Mouse (Mus musculus) ES-Bruce4 (cell line): ENCODE measurements around the gene Sult1a1.

ENCODE experiments used
- CTCF ChIP-seq: IDR thresholded peaks from one replicate; pipeline ENCODE4 v1.8.1; 2011; ENCODE audit warnings: low read depth, low read length
- EP300 ChIP-seq: IDR thresholded peaks from 2 replicates; pipeline ENCODE4 v1.6.1; 2011; ENCODE audit warnings: low read depth, low read length; ENCODE audit not compliant: insufficient read depth
- POLR2A ChIP-seq: IDR thresholded peaks from one replicate; pipeline ENCODE4 v1.8.1; 2011; ENCODE audit warnings: low read length; ENCODE audit not compliant: insufficient read depth

DNA sequence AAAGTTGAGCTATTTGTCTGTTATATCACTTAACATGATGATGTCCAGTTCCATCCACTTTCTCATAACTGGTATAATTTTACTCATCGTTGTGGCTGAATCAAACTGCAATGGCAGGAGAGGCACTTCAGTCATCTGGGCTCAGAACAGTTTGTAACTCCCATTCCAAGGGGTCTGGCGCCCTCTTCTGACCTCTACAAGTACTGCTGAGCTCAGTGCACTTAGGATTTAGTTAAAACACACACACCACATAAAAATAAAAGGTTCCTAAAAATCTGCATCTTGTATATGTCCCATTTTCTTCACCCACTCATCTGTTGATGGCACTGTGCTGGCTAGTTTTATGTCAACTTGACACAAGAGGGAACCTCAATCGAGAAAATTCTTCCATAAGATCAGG lies 17.0 kb upstream of the Sult1a1 start:
- TF ChIP-seq EP300 (no peak), CTCF (peak; percentile 80), POLR2A (no peak)
